Mouse (Mus musculus) adipocyte (in vitro differentiated cells): ENCODE measurements around the gene Gm42420.

Source experiments
- DNase-seq: peaks from one replicate; pipeline ENCODE4 v3.0.0-alpha.2; 2016; ENCODE audit warnings: low spot score

The Gm42420 gene

GRCm38 (mm10) chr6:39573791-39574554 lies 11.6 kb upstream of the Gm42420 start, which contains the start of gene Adck2:
Adck2 (plus strand) TSS chr6:39573873.
- DNase-seq: peak; percentile 86

- peak; percentile 70 for DNase-seq
These were observed 11.0 kb upstream of the Gm42420 start for GRCm38 (mm10) chr6:39574555-39574869.

GRCm38 (mm10) chr6:39574951-39575350 lies 10.6 kb upstream of the Gm42420 start:
- DNase-seq: no peak

- no peak for DNase-seq
These were observed 6.0 kb upstream of the Gm42420 start for GRCm38 (mm10) chr6:39579552-39579951.

GRCm38 (mm10) chr6:39580558-39580957 lies 5.0 kb upstream of the Gm42420 start:
- no peak for DNase-seq

GRCm38 (mm10) chr6:39581087-39581784 lies 4.3 kb upstream of the Gm42420 start:
- no peak for DNase-seq

- DNase-seq: peak; percentile 51
These were observed 5.9 kb downstream of the Gm42420 start for GRCm38 (mm10) chr6:39591481-39591880.

- peak; percentile 98 for DNase-seq
These were observed 7.1 kb downstream of the Gm42420 start, which contains the start of gene Ndufb2 for GRCm38 (mm10) chr6:39592401-39593214. Ndufb2 (plus strand) TSS chr6:39592574.

GRCm38 (mm10) chr6:39600851-39601250 lies 15.3 kb downstream of the Gm42420 start:
- no peak for DNase-seq

GRCm38 (mm10) chr6:39601828-39602227 lies 16.3 kb downstream of the Gm42420 start:
- DNase-seq: no peak

- no peak for DNase-seq
These were observed 19.0 kb downstream of the Gm42420 start for GRCm38 (mm10) chr6:39604565-39604964.

- peak; percentile 18 for DNase-seq
These were observed 20.5 kb downstream of the Gm42420 start for GRCm38 (mm10) chr6:39606056-39606455.

- no peak for DNase-seq
These were observed 21.3 kb downstream of the Gm42420 start for GRCm38 (mm10) chr6:39606862-39607261.

GRCm38 (mm10) chr6:39607365-39607764 lies 21.8 kb downstream of the Gm42420 start:
- no peak for DNase-seq

- no peak for DNase-seq
These were observed 24.7 kb downstream of the Gm42420 start for GRCm38 (mm10) chr6:39610207-39610606.

- DNase-seq: no peak
These were observed 25.7 kb downstream of the Gm42420 start for GRCm38 (mm10) chr6:39611296-39611695.
